9 mouse cellular contexts compared by ENCODE assay signal in genomic region chr14:79206210-79206609, GRCm38 (mm10). TPM values are rescaled to one million over a fixed set of nuclear protein-coding genes. Genes with fewer than 3 reads are reported as not detected.
DNase-seq lines count a peak whose midpoint lies in the region; ATAC-seq lines count a peak whose summit lies in the region.
"Had no signal": no experiment of that assay in that cellular context is flagged by ENCODE, and none has a peak within 500 bp of the region (broad histone marks: within the 10 kb centered on the region; RNA-seq: fewer than 3 reads in every experiment).

No protein-coding gene starts in this region.

- H3K36me3 ChIP-seq in kidney, embryonic 15.5 days, result no peaks in the 10 kb centered on the region
- H3K36me3 ChIP-seq in forebrain, embryonic 14.5 days (ENCODE audit: control insufficient read depth, insufficient read depth, low read length), result no peaks in the 10 kb centered on the region
- no peaks in the 10 kb centered on the region for H3K36me3 ChIP-seq in lung, embryonic 16.5 days (ENCODE audit: control insufficient read depth, insufficient read depth, low read length)
- H3K36me3 ChIP-seq: liver, embryonic 13.5 days had no signal

- H3K4me3 ChIP-seq in kidney, embryonic 15.5 days (replicated peaks), result no peak overlapping the region
- no peak overlapping the region for H3K4me3 ChIP-seq in forebrain, embryonic 14.5 days (ENCODE audit: low read depth, low read length)
- no peak overlapping the region for H3K4me3 ChIP-seq in lung, embryonic 16.5 days (ENCODE audit: low read length)
- H3K4me3 ChIP-seq: liver, embryonic 13.5 days had no signal

- H3K27ac ChIP-seq in kidney, embryonic 15.5 days, result no peak overlapping the region
- H3K27ac ChIP-seq in forebrain, embryonic 14.5 days (ENCODE audit: low read depth, low read length), result peak overlapping the region; percentile 28; the same call in 1 of the 2 replicates
- H3K27ac ChIP-seq in lung, embryonic 16.5 days (ENCODE audit: low read length), result no peak overlapping the region
- H3K27ac ChIP-seq: liver, embryonic 13.5 days had no signal

- ATAC-seq in kidney, embryonic 15.5 days (replicated peaks; ENCODE audit: low FRiP score), result no peak; the same call in 1 of the 2 replicates
- ATAC-seq in forebrain, embryonic 14.5 days, result peak; percentile 49; the same call in 1 of the 2 replicates
- ATAC-seq in lung, embryonic 16.5 days (ENCODE audit: low read depth), result peak; percentile 91

- H3K27me3 ChIP-seq in kidney, embryonic 15.5 days, result no peaks in the 10 kb centered on the region
- no peaks in the 10 kb centered on the region for H3K27me3 ChIP-seq in forebrain, embryonic 14.5 days (replicated peaks; ENCODE audit: control insufficient read depth, insufficient read depth, low read length)
- no peaks in the 10 kb centered on the region for H3K27me3 ChIP-seq in lung, embryonic 16.5 days (ENCODE audit: control insufficient read depth, insufficient read depth, low read depth, low read length)
- H3K27me3 ChIP-seq: liver, embryonic 13.5 days had no signal

- H3K9ac ChIP-seq in kidney, embryonic 15.5 days, result no peak overlapping the region
- no peak overlapping the region for H3K9ac ChIP-seq in forebrain, embryonic 14.5 days (ENCODE audit: low read length)
- no peak overlapping the region for H3K9ac ChIP-seq in lung, embryonic 16.5 days (ENCODE audit: low read length)
- H3K9ac ChIP-seq: liver, embryonic 13.5 days had no signal

- intact Hi-C loops in heart, postnatal 14 days (cut with DNase I), result no loop called here

- 48% methylated on average over 11 of the region's 11 CpGs for WGBS in kidney, embryonic 15.5 days
- 32% methylated on average over 11 of the region's 11 CpGs for WGBS in forebrain, embryonic 14.5 days
- WGBS in lung, embryonic 16.5 days, result 44% methylated on average over 11 of the region's 11 CpGs

- H3K4me1 ChIP-seq in kidney, embryonic 15.5 days, result peaks cover 25% of the 10 kb centered on the region
- peaks cover 28% of the 10 kb centered on the region for H3K4me1 ChIP-seq in forebrain, embryonic 14.5 days (ENCODE audit: control insufficient read depth, insufficient read depth, low read length)
- peaks cover 22% of the 10 kb centered on the region for H3K4me1 ChIP-seq in lung, embryonic 16.5 days (replicated peaks; ENCODE audit: control insufficient read depth, insufficient read depth, low read length)
- H3K4me1 ChIP-seq: liver, embryonic 13.5 days had no signal

- DNase-seq in kidney, adult 11 months, result peak; percentile 28
- peak; percentile 84 for DNase-seq in forebrain, embryonic 14.5 days (ENCODE audit: low spot score)
- DNase-seq in heart, postnatal 14 days, result peak; percentile 81 to 88
- DNase-seq in kidney, postnatal 4 days, result peak; percentile 88 to 89
- DNase-seq in right cerebral cortex, postnatal 14 days, result peak; percentile 80
- DNase-seq in thymus, postnatal 0 days (ENCODE audit: low spot score), result no peak
- DNase-seq: liver, embryonic 13.5 days had no signal

- H3K4me2 ChIP-seq in kidney, embryonic 15.5 days, result no peak overlapping the region
- H3K4me2 ChIP-seq in forebrain, embryonic 14.5 days (ENCODE audit: low read length), result no peak overlapping the region
- no peak overlapping the region for H3K4me2 ChIP-seq in lung, embryonic 16.5 days (ENCODE audit: low read depth, low read length)
- H3K4me2 ChIP-seq: liver, embryonic 13.5 days had no signal

- H3K9me3 ChIP-seq in kidney, embryonic 15.5 days (replicated peaks), result no peaks in the 10 kb centered on the region
- H3K9me3 ChIP-seq in forebrain, embryonic 14.5 days (replicated peaks; ENCODE audit: control insufficient read depth, low read length), result no peaks in the 10 kb centered on the region
- no peaks in the 10 kb centered on the region for H3K9me3 ChIP-seq in lung, embryonic 16.5 days (ENCODE audit: control insufficient read depth, low read length)
- H3K9me3 ChIP-seq: liver, embryonic 13.5 days had no signal

RNA-seq across cellular contexts. Expression of gene Zfp957, which starts 41.0 kb away (rescaled TPM):
- 0.14 TPM in 1 of 2 replicates, not detected in the other for polyA plus RNA-seq in kidney, embryonic 15.5 days (2015; fragmentation: Nextera tagmentation; extraction: Ambion mirVana)
- not detected in 2 replicates for polyA plus RNA-seq in forebrain, embryonic 14.5 days (2014; fragmentation: Nextera tagmentation; extraction: Ambion mirVana)
- total RNA-seq in heart, postnatal 14 days (2021), result not detected
- polyA plus RNA-seq in lung, embryonic 16.5 days (2015; fragmentation: Nextera tagmentation; extraction: Ambion mirVana), result not detected in 2 replicates
- not detected in 2 replicates for polyA plus RNA-seq in thymus, postnatal 0 days (2015; fragmentation: Nextera tagmentation; extraction: Ambion mirVana)
- polyA plus RNA-seq: liver, embryonic 13.5 days had no signal
